Comparison of ENCODE assay signal across 13 mouse cellular contexts in the genomic region with DNA sequence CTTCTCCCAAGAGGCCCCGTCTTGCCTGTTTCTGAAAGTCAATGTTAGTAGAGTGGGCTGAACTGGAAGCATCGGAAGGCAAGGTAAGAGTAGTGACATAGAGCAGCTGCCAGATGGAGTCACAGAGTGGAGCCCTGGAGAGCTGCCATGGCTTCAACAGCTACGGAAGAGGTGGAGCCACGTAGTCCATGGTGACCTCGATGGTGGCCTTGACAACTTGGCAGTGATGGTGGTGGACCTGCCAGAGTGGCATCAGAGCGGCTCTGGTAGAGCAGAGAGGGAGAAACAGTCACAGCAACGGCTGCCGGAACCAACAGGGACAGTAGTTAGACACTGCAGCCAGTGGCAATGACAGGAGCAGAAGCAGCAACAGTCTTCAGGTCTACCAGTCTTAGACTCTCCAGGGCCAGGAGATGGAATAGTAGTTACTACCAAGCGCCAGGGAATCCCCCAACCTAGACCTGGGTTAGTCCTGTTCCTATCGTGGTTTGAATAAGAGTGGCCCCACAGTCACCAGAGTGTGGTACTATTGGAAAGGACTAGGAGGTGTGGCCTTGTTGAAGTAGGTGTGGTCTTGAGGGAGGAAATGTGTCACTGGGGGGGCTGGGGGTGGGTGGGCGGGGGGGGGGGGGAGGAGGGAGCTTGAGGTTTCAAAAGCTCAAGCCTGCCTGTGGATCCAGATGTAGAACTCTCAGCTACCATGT. TPM values are rescaled to one million over a fixed set of nuclear protein-coding genes. Genes with fewer than 3 reads are reported as not detected.
A peak's percentile ranks its signal among the peaks of the same experiment; 100 is the strongest.
DNase-seq lines count a peak whose midpoint lies in the region; ATAC-seq and TF ChIP-seq lines count a peak whose summit lies in the region.
"Had no signal": no experiment of that assay in that cellular context is flagged by ENCODE, and none has a peak within 500 bp of the region (broad histone marks: within the 10 kb centered on the region; RNA-seq: fewer than 3 reads in every experiment).

No protein-coding gene starts in this region.

- no peaks in the 10 kb centered on the region for H3K36me3 ChIP-seq in forebrain, postnatal 0 days (ENCODE audit: insufficient read depth)
- no peaks in the 10 kb centered on the region for H3K36me3 ChIP-seq in forebrain, embryonic 12.5 days (replicated peaks)
- no peaks in the 10 kb centered on the region for H3K36me3 ChIP-seq in liver, adult 2 months (ENCODE audit: control insufficient read depth, insufficient read depth, low read length)
- H3K36me3 ChIP-seq: embryonic facial prominence, embryonic 12.5 days; stomach, embryonic 15.5 days had no signal

- H3K9me3 ChIP-seq in forebrain, postnatal 0 days (ENCODE audit: low read length), result no peaks in the 10 kb centered on the region
- no peaks in the 10 kb centered on the region for H3K9me3 ChIP-seq in forebrain, embryonic 12.5 days
- H3K9me3 ChIP-seq: embryonic facial prominence, embryonic 12.5 days; stomach, embryonic 15.5 days had no signal

- no peak overlapping the region for H3K27ac ChIP-seq in forebrain, postnatal 0 days (ENCODE audit: low read depth, low read length)
- H3K27ac ChIP-seq in forebrain, embryonic 12.5 days, result no peak overlapping the region
- no peak overlapping the region for H3K27ac ChIP-seq in liver, adult 2 months (replicated peaks; ENCODE audit: insufficient read depth, low read depth, low read length)
- H3K27ac ChIP-seq: embryonic facial prominence, embryonic 12.5 days; stomach, embryonic 15.5 days had no signal

- no peak for TF ChIP-seq CTCF in forebrain, postnatal 0 days (IDR thresholded peaks at IDR 0.05; ENCODE audit: low read depth)
- no peak for TF ChIP-seq CTCF in liver, adult 2 months (IDR thresholded peaks at IDR 0.05; ENCODE audit: low read depth, low read length)

- H3K4me1 ChIP-seq in forebrain, postnatal 0 days (ENCODE audit: insufficient read depth), result no peaks in the 10 kb centered on the region
- no peaks in the 10 kb centered on the region for H3K4me1 ChIP-seq in forebrain, embryonic 12.5 days
- 0 out of 2 replicates have a peak, but pooled peaks cover 2% of the 10 kb centered on the region for H3K4me1 ChIP-seq in liver, adult 2 months (ENCODE audit: control insufficient read depth, insufficient read depth, low read length)
- H3K4me1 ChIP-seq: embryonic facial prominence, embryonic 12.5 days; stomach, embryonic 15.5 days had no signal

- no peak overlapping the region for H3K4me2 ChIP-seq in forebrain, postnatal 0 days (ENCODE audit: low read depth)
- H3K4me2 ChIP-seq in forebrain, embryonic 12.5 days, result no peak overlapping the region
- H3K4me2 ChIP-seq: embryonic facial prominence, embryonic 12.5 days; stomach, embryonic 15.5 days had no signal

- DNase-seq in forebrain, postnatal 0 days, result no peak
- peak; percentile 84 for DNase-seq in liver, adult 2 months (ENCODE audit: extremely low read depth, low read depth, low spot score)
- no peak for DNase-seq in liver
- peak; percentile 95 to 96 for DNase-seq in cerebellum, postnatal 10 days
- DNase-seq in urinary bladder, postnatal 14 days (ENCODE audit: low spot score), result no peak
- DNase-seq: gastrocnemius, postnatal 36 days; lung, postnatal 4 days had no signal

- peak; percentile 51 for ATAC-seq in forebrain, postnatal 0 days
- ATAC-seq in forebrain, embryonic 12.5 days (ENCODE audit: low FRiP score), result no peak
- no peak for ATAC-seq in activated CD4-positive, CD25-positive, alpha-beta regulatory T cell, adult 4 months
- ATAC-seq in megakaryocyte progenitor cell, adult 5-6 weeks (replicated peaks; ENCODE audit: poor library complexity), result no peak
- ATAC-seq: intestine, postnatal 0 days had no signal

- TF ChIP-seq POLR2A in liver, adult 2 months (IDR thresholded peaks at IDR 0.05; ENCODE audit: extremely low read depth, insufficient read depth, low read length), result no peak

- no peaks in the 10 kb centered on the region for H3K79me2 ChIP-seq in liver, adult 2 months (ENCODE audit: control insufficient read depth, insufficient read depth, low read length)

- H3K9ac ChIP-seq in forebrain, postnatal 0 days, result no peak overlapping the region
- H3K9ac ChIP-seq in forebrain, embryonic 12.5 days, result no peak overlapping the region
- H3K9ac ChIP-seq in liver, adult 2 months (ENCODE audit: low read depth, low read length), result no peak overlapping the region
- H3K9ac ChIP-seq: embryonic facial prominence, embryonic 12.5 days; stomach, embryonic 15.5 days had no signal

- WGBS in forebrain, postnatal 0 days, result 73% methylated on average over 10 of the region's 11 CpGs
- 91% methylated on average over 10 of the region's 11 CpGs for WGBS in forebrain, embryonic 12.5 days
- whole genome bisulfite sequencing in liver, adult 2 months, result 33% methylated on average over 11 of the region's 11 CpGs

- H3K27me3 ChIP-seq in forebrain, postnatal 0 days (ENCODE audit: insufficient read depth, low read length), result no peaks in the 10 kb centered on the region
- peaks cover 2% of the 10 kb centered on the region; the same call in 1 of the 2 replicates for H3K27me3 ChIP-seq in forebrain, embryonic 12.5 days
- H3K27me3 ChIP-seq in liver, adult 2 months (ENCODE audit: control insufficient read depth, insufficient read depth, low read length), result no peaks in the 10 kb centered on the region
- H3K27me3 ChIP-seq: stomach, embryonic 15.5 days had no signal

- H3K4me3 ChIP-seq in forebrain, postnatal 0 days (ENCODE audit: low read depth, low read length), result no peak overlapping the region
- no peak overlapping the region for H3K4me3 ChIP-seq in forebrain, embryonic 12.5 days (replicated peaks)
- H3K4me3 ChIP-seq in liver, adult 2 months (ENCODE audit: insufficient read depth, low read depth, low read length), result no peak overlapping the region
- H3K4me3 ChIP-seq: embryonic facial prominence, embryonic 12.5 days; stomach, embryonic 15.5 days had no signal

RNA-seq across cellular contexts. Expression of a gene that starts 6.7 kb away (rescaled TPM):
- 46.4 and 58.7 TPM in 2 replicates for total RNA-seq in forebrain, postnatal 0 days (2014; rRNA removed)
- 15.8 and 27.0 TPM in 2 replicates for polyA plus RNA-seq in forebrain, postnatal 0 days (2015; fragmentation: Nextera tagmentation; extraction: Ambion mirVana)
- polyA plus RNA-seq in forebrain, embryonic 12.5 days (2016; fragmentation: Nextera tagmentation; extraction: Ambion mirVana), result 3.1 and 3.8 TPM in 2 replicates
- 185 and 223 TPM in 2 replicates for total RNA-seq in liver, adult 2 months (2014; rRNA removed)
- polyA plus RNA-seq in liver, adult 2 months (2012; rRNA removed), result 52.0 and 66.1 TPM in 2 replicates
- 1 to 10 TPM; 5.4 to 5.5 TPM for polyA plus RNA-seq in activated CD4-positive, CD25-positive, alpha-beta regulatory T cell, adult 4 months (2017; shearing (Covaris generic))
- 1.9 and 3.8 TPM in 2 replicates for total RNA-seq in megakaryocyte progenitor cell, adult 5-6 weeks (2015)
- total RNA-seq in megakaryocyte progenitor cell, adult 5-6 weeks (2017), result 0.50 and 3.5 TPM in 2 replicates

Comparison
In these comparisons a context has a peak if more than half of its experiments do, and no peak if none do; other contexts are left out.
1. DNase-seq: peak in liver, adult 2 months (single experiment) and cerebellum, postnatal 10 days (2 of 2); none in forebrain, postnatal 0 days (single experiment), liver (single experiment) and urinary bladder, postnatal 14 days (single experiment).